Mouse (Mus musculus) embryonic facial prominence, embryonic 15.5 days (tissue): ENCODE results near the gene Vma21-ps. TPM values are rescaled to one million over a fixed set of nuclear protein-coding genes. Genes with fewer than 3 reads are reported as not detected.
"Not testable (repeated sequence)": the region's sequence is repeated elsewhere in the genome, so short reads cannot be mapped to it uniquely, and the experiment has no call there.

ENCODE experiments used
- ATAC-seq: fragments of 200-750 bp; cut with Nextera tagmentation; 2 replicates; pipeline ENCODE4 v1.8.0; 2017; ENCODE audit warnings: low read depth, moderate TSS enrichment; ENCODE audit not compliant: insufficient number of reproducible peaks, low FRiP score, low TSS enrichment
- H3K27ac ChIP-seq: fragments of 300-500 bp; sonication (generic); replicated peaks from 2 replicates; pipeline ENCODE4 v1.5.1; 2015; ENCODE audit warnings: mild to moderate bottlenecking, inconsistent platforms
- H3K27me3 ChIP-seq: fragments of 300-500 bp; sonication (generic); 2 replicates; pipeline ENCODE4 v1.6.1; 2015; ENCODE audit warnings: inconsistent platforms
- H3K36me3 ChIP-seq: fragments of 300-500 bp; sonication (generic); 2 replicates; pipeline ENCODE4 v1.6.1; 2015; ENCODE audit warnings: mild to moderate bottlenecking, inconsistent platforms
- H3K4me1 ChIP-seq: fragments of 300-500 bp; sonication (generic); 2 replicates; pipeline ENCODE4 v1.6.1; 2015; ENCODE audit warnings: inconsistent platforms
- H3K4me2 ChIP-seq: fragments of 300-500 bp; sonication (generic); replicated peaks from 2 replicates; pipeline ENCODE4 v1.6.1; 2015; ENCODE audit warnings: mild to moderate bottlenecking, inconsistent platforms
- H3K4me3 ChIP-seq: fragments of 300-500 bp; sonication (generic); replicated peaks from 2 replicates; pipeline ENCODE4 v1.5.1; 2015; ENCODE audit warnings: mild to moderate bottlenecking, inconsistent platforms
- H3K9ac ChIP-seq: fragments of 300-500 bp; sonication (generic); 2 replicates; pipeline ENCODE4 v1.6.1; 2015; ENCODE audit warnings: inconsistent platforms
- H3K9me3 ChIP-seq: fragments of 300-500 bp; sonication (generic); replicated peaks from 2 replicates; pipeline ENCODE4 v1.6.1; 2016; ENCODE audit warnings: inconsistent platforms
- WGBS: fragments of 180-500 bp; shearing (Covaris S2); methylation state at CpG from one replicate; pipeline ENCODE4 v1.1.7; 2015; 5-methylcytosine and 5-hydroxymethylcytosine counted together
- polyA plus RNA-seq: library from polyadenylated mRNA; unstranded; fragments of >200 nt; fragmentation: Nextera tagmentation; extraction: Ambion mirVana; gene quantifications from 2 replicates; pipeline ENCODE4 v1.2.1, GENCODE M21; 2015

Vma21-ps gene
- polyA plus RNA-seq = 2.0 and 2.5 TPM in 2 replicates

DNA sequence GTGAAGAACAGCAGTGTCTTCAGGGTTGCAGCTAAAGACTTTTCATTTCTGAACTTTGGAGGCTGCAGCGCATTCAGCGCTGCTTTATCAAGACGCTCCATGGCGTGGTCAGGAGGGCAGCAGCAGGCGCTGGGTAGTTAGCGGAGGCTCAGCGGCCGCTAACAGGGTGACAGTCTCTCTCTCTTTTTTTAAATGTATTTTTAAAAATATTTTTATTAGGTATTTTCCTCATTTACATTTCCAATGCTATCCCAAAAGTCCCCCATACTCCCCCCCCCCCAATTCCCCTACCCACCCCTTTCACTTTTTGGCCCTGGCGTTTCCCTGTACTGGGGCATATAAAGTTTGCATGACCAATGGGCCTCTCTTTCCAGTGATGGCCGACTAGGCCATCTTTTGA is at the start of gene Vma21-ps:
TSS of gene Vma21-ps (minus strand) at position 101 of the 400 bp plus-strand sequence.
- not testable (repeated sequence) for H3K4me2 ChIP-seq, ATAC-seq, H3K4me1 ChIP-seq, H3K4me3 ChIP-seq, H3K27ac ChIP-seq, H3K36me3 ChIP-seq, H3K9ac ChIP-seq, H3K27me3 ChIP-seq, H3K9me3 ChIP-seq
- 91% methylated on average over 10 of the region's 10 CpGs for WGBS

GRCm38 (mm10) chr4:52543001-52543400 is 46.0 kb upstream of the Vma21-ps start:
- H3K9me3 ChIP-seq = no peaks in the 10 kb centered on the region
- no peak overlapping the region for H3K4me2 ChIP-seq
- 83% methylated on average over 3 of the region's 3 CpGs for WGBS
- no peak for ATAC-seq
- no peak overlapping the region for H3K9ac ChIP-seq
- H3K27me3 ChIP-seq = no peaks in the 10 kb centered on the region
- H3K36me3 ChIP-seq = no peaks in the 10 kb centered on the region
- no peaks in the 10 kb centered on the region for H3K4me1 ChIP-seq
- H3K27ac ChIP-seq = no peak overlapping the region
- H3K4me3 ChIP-seq = no peak overlapping the region

DNA sequence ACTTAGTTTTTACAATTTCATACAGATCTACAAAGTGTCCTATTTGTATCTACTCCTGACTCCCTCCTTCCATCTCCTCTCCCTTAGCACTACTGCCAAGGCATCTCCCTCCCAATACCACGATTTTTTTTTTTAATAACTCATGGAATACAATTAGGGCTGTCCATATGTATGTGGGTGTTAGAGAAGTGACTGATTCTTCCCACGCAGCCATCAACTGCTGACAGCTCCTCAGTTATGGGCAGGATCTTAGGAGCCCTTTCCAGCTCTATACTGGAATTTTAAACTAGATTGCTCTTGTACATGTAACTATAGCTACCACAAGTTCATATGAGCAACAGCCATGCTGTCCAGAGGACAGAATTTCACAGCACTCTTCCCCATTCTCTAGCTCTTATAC is 33.6 kb upstream of the Vma21-ps start:
- no peak for ATAC-seq

DNA sequence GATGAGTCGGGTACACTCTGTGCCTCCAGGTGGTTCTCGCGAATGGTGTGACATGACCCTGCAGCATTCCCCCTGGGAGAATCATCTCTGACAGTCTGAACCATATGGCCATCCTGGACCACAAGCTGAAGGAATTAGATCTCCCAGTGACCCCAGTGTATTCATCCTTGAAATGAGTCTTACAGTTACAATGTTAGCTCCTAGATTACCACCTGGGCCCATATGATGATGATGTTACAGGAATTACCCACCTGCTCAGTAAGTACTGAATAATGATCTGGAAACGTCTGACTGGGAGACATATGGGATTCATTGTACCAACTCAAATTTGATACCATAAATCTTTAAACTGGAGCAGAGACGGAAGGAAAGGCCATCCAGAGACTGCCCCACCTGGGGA is 29.4 kb upstream of the Vma21-ps start:
- no peak overlapping the region for H3K9ac ChIP-seq
- ATAC-seq = no peak
- H3K36me3 ChIP-seq = no peaks in the 10 kb centered on the region
- H3K4me1 ChIP-seq = no peaks in the 10 kb centered on the region
- H3K4me2 ChIP-seq = no peak overlapping the region
- no peak overlapping the region for H3K27ac ChIP-seq
- 52% methylated on average over 5 of the region's 5 CpGs for WGBS
- no peak overlapping the region for H3K4me3 ChIP-seq
- no peaks in the 10 kb centered on the region for H3K27me3 ChIP-seq
- H3K9me3 ChIP-seq = no peaks in the 10 kb centered on the region

More for the DNA sequence above, 33.6 kb upstream of the Vma21-ps start:
- Histone ChIP-seq H3K9me3 (no peaks in the 10 kb centered on the region), H3K27me3 (no peaks in the 10 kb centered on the region), H3K27ac (no peak overlapping the region), H3K4me3 (no peak overlapping the region), H3K4me2 (no peak overlapping the region), H3K36me3 (no peaks in the 10 kb centered on the region), H3K9ac (no peak overlapping the region), H3K4me1 (no peaks in the 10 kb centered on the region)
- 70% methylated on average over 2 of the region's 2 CpGs for WGBS

DNA sequence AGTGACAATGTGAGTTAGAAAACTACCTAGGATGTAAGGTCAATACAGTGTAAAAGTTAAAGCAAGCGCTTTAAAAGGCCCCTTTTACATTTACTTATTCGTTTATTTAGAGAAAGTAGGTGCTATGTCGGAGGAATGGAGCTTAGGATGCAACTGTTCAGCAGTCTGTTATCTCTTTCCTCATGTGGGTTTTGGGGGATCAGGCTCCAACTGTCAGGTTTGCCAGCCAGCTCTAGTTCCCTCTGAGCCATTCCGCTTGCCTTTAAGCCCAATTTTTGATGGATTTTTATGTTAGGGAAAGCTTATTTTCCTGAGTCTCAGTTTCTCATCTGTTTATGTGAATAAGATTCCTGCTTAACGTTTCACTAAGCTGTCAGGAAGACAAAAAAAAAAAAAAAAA is 22.3 kb upstream of the Vma21-ps start:
- 82% methylated on average over 5 of the region's 5 CpGs for WGBS
- no peak overlapping the region for H3K4me3 ChIP-seq
- H3K27me3 ChIP-seq = no peaks in the 10 kb centered on the region
- no peak for ATAC-seq
- H3K36me3 ChIP-seq = no peaks in the 10 kb centered on the region
- H3K27ac ChIP-seq = no peak overlapping the region
- H3K4me2 ChIP-seq = no peak overlapping the region
- H3K9me3 ChIP-seq = no peaks in the 10 kb centered on the region
- no peak overlapping the region for H3K9ac ChIP-seq
- H3K4me1 ChIP-seq = no peaks in the 10 kb centered on the region

DNA sequence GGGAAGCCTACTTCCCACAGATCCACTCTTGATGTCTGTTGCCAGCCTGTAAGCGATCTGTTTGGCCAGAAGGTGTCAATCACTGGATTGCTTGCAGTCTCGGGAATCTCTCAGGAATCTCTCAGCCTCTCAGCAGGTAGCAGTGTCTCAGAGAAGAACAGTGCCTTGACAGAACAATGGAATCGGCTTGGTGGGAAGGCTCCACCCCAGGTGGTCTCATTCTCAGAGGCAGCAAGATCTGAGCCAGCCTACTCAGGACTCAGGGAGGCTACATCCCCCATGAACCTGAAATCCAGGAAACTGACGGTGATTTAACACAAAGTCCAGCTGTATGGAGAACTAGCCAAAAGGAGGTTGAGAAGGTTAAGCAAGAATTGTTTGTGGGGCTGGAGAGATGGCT is 20.5 kb upstream of the Vma21-ps start:
- no peak for ATAC-seq
- H3K4me3 ChIP-seq = no peak overlapping the region
- no peak overlapping the region for H3K27ac ChIP-seq
- no peaks in the 10 kb centered on the region for H3K27me3 ChIP-seq
- H3K4me1 ChIP-seq = no peaks in the 10 kb centered on the region
- 20% methylated on average over 4 of the region's 4 CpGs for WGBS
- H3K36me3 ChIP-seq = no peaks in the 10 kb centered on the region
- no peak overlapping the region for H3K9ac ChIP-seq
- no peak overlapping the region for H3K4me2 ChIP-seq
- H3K9me3 ChIP-seq = no peaks in the 10 kb centered on the region

GRCm38 (mm10) chr4:52487486-52487885 is 9.6 kb downstream of the Vma21-ps start:
- peaks cover 4% of the 10 kb centered on the region; the same call in 1 of the 2 replicates for H3K36me3 ChIP-seq
- WGBS = 85% methylated on average over 4 of the region's 4 CpGs
- H3K9ac ChIP-seq = no peak overlapping the region
- no peak for ATAC-seq
- H3K9me3 ChIP-seq = no peaks in the 10 kb centered on the region
- H3K27ac ChIP-seq = no peak overlapping the region
- H3K27me3 ChIP-seq = no peaks in the 10 kb centered on the region
- no peak overlapping the region for H3K4me3 ChIP-seq
- no peaks in the 10 kb centered on the region for H3K4me1 ChIP-seq
- H3K4me2 ChIP-seq = no peak overlapping the region

DNA sequence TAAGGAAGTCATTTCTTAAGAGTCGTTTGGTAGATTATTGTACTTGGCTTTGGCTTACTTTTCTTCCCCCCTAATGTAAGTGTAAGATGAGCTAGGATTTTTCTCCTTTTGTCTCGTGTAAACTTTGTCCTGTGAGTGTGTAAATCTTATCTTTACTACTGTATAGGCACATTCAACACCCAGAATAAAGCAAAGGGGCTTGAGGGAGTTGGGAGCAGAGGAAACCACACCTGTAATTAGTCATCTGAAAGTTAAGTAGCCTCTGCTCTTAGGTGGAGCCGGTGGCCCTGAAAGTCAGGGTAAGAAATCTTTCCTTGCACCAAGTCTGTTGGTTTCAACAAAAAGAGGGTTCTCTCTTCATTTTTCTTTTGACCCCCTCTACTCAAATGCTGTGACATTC is 23.6 kb downstream of the Vma21-ps start:
- Histone ChIP-seq H3K36me3 (peaks cover 29% of the 10 kb centered on the region; the same call in 1 of the 2 replicates), H3K4me2 (no peak overlapping the region), H3K4me3 (no peak overlapping the region), H3K4me1 (no peaks in the 10 kb centered on the region), H3K27me3 (no peaks in the 10 kb centered on the region), H3K9ac (no peak overlapping the region), H3K9me3 (no peaks in the 10 kb centered on the region), H3K27ac (no peak overlapping the region)
- WGBS = 84% methylated on average over 3 of the region's 3 CpGs
- ATAC-seq = no peak

DNA sequence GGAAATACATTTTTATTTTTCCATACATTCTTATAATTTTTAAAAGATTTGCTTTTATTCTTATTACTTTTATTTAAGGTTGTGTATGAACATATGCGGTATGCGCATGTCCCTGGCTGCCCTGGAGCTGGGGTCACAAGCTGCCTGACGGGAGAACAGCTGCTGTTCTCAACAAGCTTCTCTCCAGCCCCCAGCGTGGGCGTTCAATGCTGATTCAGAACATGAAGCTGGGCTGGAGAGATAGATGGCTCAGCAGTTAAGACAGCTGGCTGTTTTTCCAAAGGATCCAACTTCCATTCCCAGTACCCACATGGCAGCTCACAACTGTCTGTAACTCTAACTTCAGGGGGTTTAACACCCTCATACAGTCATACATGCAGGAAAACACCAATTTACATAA is 35.7 kb downstream of the Vma21-ps start:
- 91% methylated on average over 5 of the region's 5 CpGs for WGBS
- Histone ChIP-seq H3K4me3 (no peak overlapping the region), H3K4me1 (no peaks in the 10 kb centered on the region), H3K27ac (no peak overlapping the region), H3K36me3 (peaks cover 32% of the 10 kb centered on the region), H3K27me3 (no peaks in the 10 kb centered on the region), H3K9ac (no peak overlapping the region), H3K4me2 (no peak overlapping the region), H3K9me3 (no peaks in the 10 kb centered on the region)
- no peak for ATAC-seq

GRCm38 (mm10) chr4:52459726-52460125 is 37.3 kb downstream of the Vma21-ps start:
- no peaks in the 10 kb centered on the region for H3K27me3 ChIP-seq
- H3K36me3 ChIP-seq = peaks cover 37% of the 10 kb centered on the region
- no peak overlapping the region for H3K4me2 ChIP-seq

More at GRCm38 (mm10) chr4:52459726-52460125, 37.3 kb downstream of the Vma21-ps start:
- Histone ChIP-seq H3K4me1 (no peaks in the 10 kb centered on the region), H3K9me3 (no peaks in the 10 kb centered on the region), H3K27ac (no peak overlapping the region), H3K4me3 (no peak overlapping the region), H3K9ac (no peak overlapping the region)
- ATAC-seq = no peak
- 94% methylated on average over 1 of the region's 1 CpGs for WGBS
